Comparison of ENCODE assay signal across 14 mouse cellular contexts in the genomic region with DNA sequence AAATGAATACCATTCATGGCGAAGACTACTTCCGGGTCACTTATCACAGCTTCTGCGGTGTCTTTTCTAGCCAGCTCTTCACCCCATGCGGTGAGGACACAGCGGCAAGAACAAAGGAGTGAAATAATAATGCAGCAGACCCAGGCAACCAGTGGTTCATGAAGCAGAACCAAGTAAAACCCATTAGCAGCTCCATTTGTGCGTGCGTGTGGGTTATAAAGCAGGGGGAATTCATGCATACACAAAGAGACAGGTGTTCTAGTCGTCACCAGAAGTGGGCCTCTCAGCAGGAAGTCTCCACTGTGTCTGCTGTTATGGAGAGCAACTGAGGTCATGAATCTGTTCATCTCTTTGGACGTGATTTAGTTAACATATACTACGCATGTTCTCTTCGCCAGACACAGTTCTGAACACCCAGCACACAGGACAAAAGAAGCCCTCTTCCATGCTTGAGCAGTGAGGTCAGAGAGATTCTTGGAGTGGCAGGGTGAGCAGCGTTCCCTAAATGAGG. TPM values are rescaled to one million over a fixed set of nuclear protein-coding genes. Genes with fewer than 3 reads are reported as not detected.
DNase-seq lines count a peak whose midpoint lies in the region; ATAC-seq and TF ChIP-seq lines count a peak whose summit lies in the region.
"Had no signal": no experiment of that assay in that cellular context is flagged by ENCODE, and none has a peak within 500 bp of the region (broad histone marks: within the 10 kb centered on the region; RNA-seq: fewer than 3 reads in every experiment).

No protein-coding gene starts in this region.

- no peak overlapping the region for H3K4me3 ChIP-seq in forebrain, postnatal 0 days (ENCODE audit: low read depth, low read length)
- no peak overlapping the region for H3K4me3 ChIP-seq in midbrain, embryonic 14.5 days (replicated peaks; ENCODE audit: low read depth, low read length)
- no peak overlapping the region for H3K4me3 ChIP-seq in cerebellum, adult 2 months (replicated peaks; ENCODE audit: insufficient read depth, low read depth, low read length)
- H3K4me3 ChIP-seq: erythroblast, embryonic 14.5 days; heart, embryonic 13.5 days; myocyte had no signal

- no peak overlapping the region for H3K4me2 ChIP-seq in forebrain, postnatal 0 days (ENCODE audit: low read depth)
- no peak overlapping the region for H3K4me2 ChIP-seq in midbrain, embryonic 14.5 days (ENCODE audit: low read length)
- H3K4me2 ChIP-seq: heart, embryonic 13.5 days had no signal

- no peaks in the 10 kb centered on the region for H3K27me3 ChIP-seq in forebrain, postnatal 0 days (ENCODE audit: insufficient read depth, low read length)
- no peaks in the 10 kb centered on the region for H3K27me3 ChIP-seq in midbrain, embryonic 14.5 days (ENCODE audit: control insufficient read depth, insufficient read depth, low read length)
- H3K27me3 ChIP-seq in cerebellum, adult 2 months (ENCODE audit: control insufficient read depth, insufficient read depth, low read length), result no peaks in the 10 kb centered on the region
- H3K27me3 ChIP-seq: heart, embryonic 13.5 days had no signal

- TF ChIP-seq POLR2A in cerebellum, adult 2 months (IDR thresholded peaks at IDR 0.05; ENCODE audit: borderline replicate concordance, insufficient read depth, low read length), result no peak

- 0 out of 2 replicates have a peak, but pooled peaks cover 5% of the 10 kb centered on the region for H3K9me3 ChIP-seq in forebrain, postnatal 0 days (ENCODE audit: low read length)
- peaks cover 8% of the 10 kb centered on the region; the same call in 1 of the 2 replicates for H3K9me3 ChIP-seq in midbrain, embryonic 14.5 days (ENCODE audit: control insufficient read depth, low read length)

- no peaks in the 10 kb centered on the region for H3K36me3 ChIP-seq in forebrain, postnatal 0 days (ENCODE audit: insufficient read depth)
- no peaks in the 10 kb centered on the region for H3K36me3 ChIP-seq in midbrain, embryonic 14.5 days (ENCODE audit: control insufficient read depth, insufficient read depth, low read length)
- H3K36me3 ChIP-seq: heart, embryonic 13.5 days had no signal

- no peak overlapping the region for H3K9ac ChIP-seq in forebrain, postnatal 0 days
- no peak overlapping the region for H3K9ac ChIP-seq in midbrain, embryonic 14.5 days (replicated peaks; ENCODE audit: low read length)
- H3K9ac ChIP-seq: heart, embryonic 13.5 days; liver, embryonic 14.5 days had no signal

- ATAC-seq in forebrain, postnatal 0 days, result 0 out of 2 replicates have a peak, but pooled peaks have one; percentile 23
- no peak for ATAC-seq in midbrain, embryonic 14.5 days (ENCODE audit: low FRiP score, low TSS enrichment)

- H3K27ac ChIP-seq in forebrain, postnatal 0 days (ENCODE audit: low read depth, low read length), result no peak overlapping the region
- no peak overlapping the region for H3K27ac ChIP-seq in midbrain, embryonic 14.5 days (replicated peaks; ENCODE audit: low read depth, low read length)
- H3K27ac ChIP-seq in cerebellum, adult 2 months (ENCODE audit: insufficient read depth, low read length), result no peak overlapping the region
- H3K27ac ChIP-seq: heart, embryonic 13.5 days; liver, embryonic 14.5 days had no signal

- DNase-seq in A20 (ENCODE audit: low read depth, low spot score), result peak; percentile 32
- peak; percentile 2 for DNase-seq in ES-CJ7 (ENCODE audit: low read depth, low spot score)
- no peak for DNase-seq in forebrain, postnatal 0 days
- peak; percentile 27 for DNase-seq in midbrain, embryonic 14.5 days
- DNase-seq in cerebellum, adult 9-10 months, result no peak
- no peak for DNase-seq in cerebellum, adult 2 months
- no peak for DNase-seq in adrenal gland, adult 18-20 months (ENCODE audit: low spot score in 2 of 2)
- DNase-seq: gastrocnemius, postnatal 10 days; lung, postnatal 36 days had no signal

- TF ChIP-seq CTCF in forebrain, postnatal 0 days (IDR thresholded peaks at IDR 0.05; ENCODE audit: low read depth), result no peak
- no peak for TF ChIP-seq CTCF in cerebellum, adult 2 months (IDR thresholded peaks at IDR 0.05; ENCODE audit: borderline replicate concordance, insufficient read depth, low read depth, low read length)

- H3K4me1 ChIP-seq in forebrain, postnatal 0 days (ENCODE audit: insufficient read depth), result no peaks in the 10 kb centered on the region
- no peaks in the 10 kb centered on the region for H3K4me1 ChIP-seq in midbrain, embryonic 14.5 days (ENCODE audit: control insufficient read depth, insufficient read depth, low read length)
- no peaks in the 10 kb centered on the region; the same call in 1 of the 2 replicates for H3K4me1 ChIP-seq in cerebellum, adult 2 months (ENCODE audit: control insufficient read depth, insufficient read depth, low read length)
- H3K4me1 ChIP-seq: heart, embryonic 13.5 days had no signal

- 26% methylated on average over 12 of the region's 12 CpGs for WGBS in forebrain, postnatal 0 days
- WGBS in midbrain, embryonic 14.5 days, result 19% methylated on average over 12 of the region's 12 CpGs
- 24% methylated on average over 12 of the region's 12 CpGs for WGBS in cerebellum, adult 2 months

RNA-seq across cellular contexts. Expression of a gene that starts 19.6 kb away (rescaled TPM):
- total RNA-seq in forebrain, postnatal 0 days (2014; rRNA removed), result 7.0 and 7.9 TPM in 2 replicates
- polyA plus RNA-seq in forebrain, postnatal 0 days (2015; fragmentation: Nextera tagmentation; extraction: Ambion mirVana), result 5.9 and 9.8 TPM in 2 replicates
- polyA plus RNA-seq in midbrain, embryonic 14.5 days (2014; fragmentation: Nextera tagmentation; extraction: Ambion mirVana), result 10.8 and 12.8 TPM in 2 replicates
- polyA plus RNA-seq in cerebellum, adult 2 months (2012; rRNA removed), result 1.3 and 1.9 TPM in 2 replicates
- 1 to 10 TPM; 5.0 to 7.5 TPM for total RNA-seq in adrenal gland, adult 18-20 months (2021)
- total RNA-seq: common myeloid progenitor, adult 5-6 weeks had no signal
- polyA plus RNA-seq: erythroblast, embryonic 14.5 days; myocyte had no signal

Comparison
In these comparisons a context has a peak if more than half of its experiments do, and no peak if none do; other contexts are left out.
1. DNase-seq: peak in A20 (single experiment), ES-CJ7 (single experiment) and midbrain, embryonic 14.5 days (single experiment); none in forebrain, postnatal 0 days (single experiment), cerebellum, adult 9-10 months (single experiment), cerebellum, adult 2 months (0 of 2) and adrenal gland, adult 18-20 months (0 of 2).